Mouse (Mus musculus) stomach, embryonic 14.5 days (tissue): ENCODE data around the gene Ccdc96. TPM values are rescaled to one million over a fixed set of nuclear protein-coding genes. Genes with fewer than 3 reads are reported as not detected.

ENCODE experiments used
- ATAC-seq: fragments of 200-750 bp; cut with Nextera tagmentation; 2 replicates; pipeline ENCODE4 v1.8.0; 2017; ENCODE audit warnings: low read depth, moderate TSS enrichment; ENCODE audit not compliant: insufficient number of reproducible peaks, insufficient read depth, low FRiP score
- H3K27ac ChIP-seq: fragments of 300-500 bp; sonication (generic); 2 replicates; pipeline ENCODE4 v1.5.1; 2014; ENCODE audit warnings: mild to moderate bottlenecking, low read length, moderate library complexity, mixed read lengths
- H3K27me3 ChIP-seq: fragments of 300-500 bp; sonication (generic); 2 replicates; pipeline ENCODE4 v1.6.1; 2014; ENCODE audit warnings: low read length, control low read depth, mixed read lengths; ENCODE audit not compliant: control insufficient read depth, insufficient read depth
- H3K36me3 ChIP-seq: fragments of 300-500 bp; sonication (generic); 2 replicates; pipeline ENCODE4 v1.6.1; 2014; ENCODE audit warnings: mild to moderate bottlenecking, control low read depth, low read length, moderate library complexity, mixed read lengths; ENCODE audit not compliant: control insufficient read depth, insufficient read depth
- H3K4me1 ChIP-seq: fragments of 300-500 bp; sonication (generic); 2 replicates; pipeline ENCODE4 v1.6.1; 2014; ENCODE audit warnings: low read length, control low read depth, mixed read lengths; ENCODE audit not compliant: control insufficient read depth, insufficient read depth
- H3K4me2 ChIP-seq: fragments of 300-500 bp; sonication (generic); replicated peaks from 2 replicates; pipeline ENCODE4 v1.6.1; 2014; ENCODE audit warnings: low read depth, low read length, control low read depth
- H3K4me3 ChIP-seq: fragments of 300-500 bp; sonication (generic); 2 replicates; pipeline ENCODE4 v1.5.1; 2014; ENCODE audit warnings: low read depth, low read length, control low read depth
- H3K9ac ChIP-seq: fragments of 300-500 bp; sonication (generic); replicated peaks from 2 replicates; pipeline ENCODE4 v1.6.1; 2014; ENCODE audit warnings: low read depth, mild to moderate bottlenecking, control low read depth, low read length, moderate library complexity, mixed read lengths
- H3K9me3 ChIP-seq: fragments of 300-500 bp; sonication (generic); 2 replicates; pipeline ENCODE4 v1.6.1; 2016; ENCODE audit warnings: low read depth, low read length, control low read depth; ENCODE audit not compliant: control insufficient read depth
- WGBS: fragments of 180-500 bp; shearing (Covaris S2); extraction: QIAGEN DNeasy Blood & Tissue Kit; methylation state at CpG from one replicate; pipeline ENCODE4 v1.1.7; 2014; 5-methylcytosine and 5-hydroxymethylcytosine counted together
- polyA plus RNA-seq: library from polyadenylated mRNA; unstranded; fragments of >200 nt; fragmentation: Nextera tagmentation; extraction: Ambion mirVana; gene quantifications from 2 replicates; pipeline ENCODE4 v1.2.1, GENCODE M21; 2014

The Ccdc96 gene
- polyA plus RNA-seq, 1 experiment from 2014 or later, result 0.38 TPM

GRCm38 (mm10) chr5:36451119-36451518 is 33.3 kb upstream of the Ccdc96 start:
- H3K36me3 ChIP-seq, result no peaks in the 10 kb centered on the region
- H3K9me3 ChIP-seq, result no peaks in the 10 kb centered on the region
- peak; percentile 42; the same call in 1 of the 2 replicates for ATAC-seq
- no peak overlapping the region for H3K4me2 ChIP-seq
- no peaks in the 10 kb centered on the region for H3K4me1 ChIP-seq
- no peaks in the 10 kb centered on the region for H3K27me3 ChIP-seq
- no peak overlapping the region for H3K4me3 ChIP-seq
- no peak overlapping the region for H3K9ac ChIP-seq
- WGBS, result 26% methylated on average over 10 of the region's 10 CpGs
- no peak overlapping the region for H3K27ac ChIP-seq

- H3K27me3 ChIP-seq, result no peaks in the 10 kb centered on the region
- H3K4me2 ChIP-seq, result no peak overlapping the region
- H3K9ac ChIP-seq, result no peak overlapping the region
- no peaks in the 10 kb centered on the region for H3K36me3 ChIP-seq
- 72% methylated on average over 10 of the region's 10 CpGs for WGBS
- H3K4me3 ChIP-seq, result no peak overlapping the region
- no peaks in the 10 kb centered on the region for H3K4me1 ChIP-seq
- H3K27ac ChIP-seq, result no peak overlapping the region
- ATAC-seq, result no peak
- H3K9me3 ChIP-seq, result no peaks in the 10 kb centered on the region
These were observed 32.5 kb upstream of the Ccdc96 start for GRCm38 (mm10) chr5:36451872-36452389.

GRCm38 (mm10) chr5:36452821-36453220 is 31.6 kb upstream of the Ccdc96 start:
- Histone ChIP-seq H3K4me1 (no peaks in the 10 kb centered on the region), H3K4me3 (no peak overlapping the region), H3K27ac (no peak overlapping the region), H3K4me2 (no peak overlapping the region), H3K27me3 (no peaks in the 10 kb centered on the region), H3K9me3 (no peaks in the 10 kb centered on the region), H3K9ac (no peak overlapping the region), H3K36me3 (no peaks in the 10 kb centered on the region)
- 82% methylated on average over 6 of the region's 6 CpGs for WGBS
- no peak for ATAC-seq

DNA sequence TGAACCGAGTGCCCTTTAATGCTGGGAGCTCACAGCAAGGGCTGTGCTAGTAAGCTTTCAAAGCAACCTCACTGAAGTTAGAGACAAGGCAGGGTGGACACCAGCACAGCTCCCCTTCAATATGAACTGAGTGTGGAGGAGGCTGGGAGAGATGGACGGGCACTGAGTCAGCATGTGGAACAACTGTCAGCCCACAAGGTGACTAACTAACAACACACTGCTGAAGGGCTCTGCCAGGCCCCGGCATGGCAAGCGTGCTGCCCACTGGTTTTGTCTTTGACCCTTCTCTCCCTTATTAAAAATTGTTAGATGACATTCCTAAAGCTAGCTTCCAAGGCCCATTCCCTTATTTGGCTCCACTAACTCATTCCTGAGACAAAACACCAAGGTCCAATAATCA is 26.7 kb upstream of the Ccdc96 start:
- Histone ChIP-seq H3K36me3 (no peaks in the 10 kb centered on the region), H3K4me1 (no peaks in the 10 kb centered on the region), H3K4me3 (no peak overlapping the region), H3K4me2 (no peak overlapping the region), H3K27ac (no peak overlapping the region), H3K9me3 (no peaks in the 10 kb centered on the region), H3K27me3 (no peaks in the 10 kb centered on the region), H3K9ac (no peak overlapping the region)
- WGBS, result 76% methylated on average over 4 of the region's 4 CpGs
- ATAC-seq, result no peak

DNA sequence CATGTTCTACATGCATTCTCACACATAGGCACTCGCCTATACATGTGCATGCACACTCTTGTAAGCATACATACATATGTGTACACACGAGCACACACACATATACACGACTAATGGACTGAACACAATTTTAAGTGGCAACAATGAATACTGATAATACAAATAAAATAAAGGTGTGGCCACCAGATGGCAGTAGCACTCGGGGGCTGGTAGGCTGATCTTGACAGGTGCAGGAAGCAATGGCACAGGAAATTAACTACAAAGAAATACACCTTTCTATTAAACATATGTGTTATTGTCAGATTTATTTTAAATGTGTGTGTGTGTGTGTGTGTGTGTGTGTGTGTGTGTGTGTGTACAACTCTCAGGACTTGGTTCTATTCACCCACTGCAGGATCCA is 25.5 kb upstream of the Ccdc96 start:
- Histone ChIP-seq H3K4me1 (0 out of 2 replicates have a peak, but pooled peaks cover under 1% of the 10 kb centered on the region), H3K36me3 (no peaks in the 10 kb centered on the region), H3K9me3 (no peaks in the 10 kb centered on the region), H3K27ac (no peak overlapping the region), H3K4me3 (no peak overlapping the region), H3K27me3 (no peaks in the 10 kb centered on the region), H3K4me2 (no peak overlapping the region), H3K9ac (no peak overlapping the region)
- no peak for ATAC-seq
- 11% methylated on average over 4 of the region's 4 CpGs for WGBS

DNA sequence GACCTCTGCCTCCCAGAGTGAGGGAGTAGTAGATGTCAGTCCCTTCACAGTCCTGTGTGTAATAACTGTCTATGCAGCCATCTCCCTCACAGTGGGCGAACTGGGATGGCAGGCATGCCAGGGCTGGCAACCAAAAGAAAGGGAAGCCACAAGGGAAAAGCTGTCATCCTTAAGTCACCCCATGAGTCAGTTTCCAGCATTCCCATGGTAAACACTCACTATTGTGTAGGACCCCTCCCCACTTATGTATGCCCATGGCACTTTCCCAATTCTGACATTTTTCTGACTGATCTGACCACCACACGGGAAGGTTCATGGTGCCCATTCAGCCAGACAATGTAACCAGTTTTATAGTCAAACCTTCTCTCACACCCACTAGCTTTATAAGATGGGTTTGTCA is 23.7 kb upstream of the Ccdc96 start:
- Histone ChIP-seq H3K4me3 (no peak overlapping the region), H3K4me1 (peaks cover 6% of the 10 kb centered on the region; the same call in 1 of the 2 replicates), H3K27me3 (no peaks in the 10 kb centered on the region), H3K9me3 (no peaks in the 10 kb centered on the region), H3K4me2 (no peak overlapping the region), H3K27ac (no peak overlapping the region), H3K36me3 (no peaks in the 10 kb centered on the region), H3K9ac (no peak overlapping the region)
- WGBS, result 89% methylated on average over 2 of the region's 2 CpGs
- no peak for ATAC-seq

DNA sequence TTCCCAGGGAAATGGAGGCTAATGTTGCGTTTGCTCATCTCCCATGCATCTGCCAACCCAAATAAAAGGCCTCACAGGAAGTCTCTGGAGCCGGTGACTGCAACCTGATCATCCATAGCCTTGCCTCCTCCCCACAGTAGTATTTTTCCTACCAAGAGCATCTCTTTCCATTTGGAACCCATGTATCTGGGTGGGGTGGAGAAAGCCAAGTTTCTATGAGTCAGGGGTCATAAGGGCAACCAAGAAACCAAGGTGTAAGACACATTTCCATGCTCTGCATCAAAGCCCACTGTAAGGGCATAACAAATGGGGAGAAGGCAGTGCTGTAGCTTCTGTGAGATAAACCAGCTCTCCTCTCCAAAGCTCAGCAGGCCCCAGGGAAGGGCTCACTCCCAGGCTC is 23.2 kb upstream of the Ccdc96 start:
- Histone ChIP-seq H3K4me2 (no peak overlapping the region), H3K27ac (no peak overlapping the region), H3K27me3 (no peaks in the 10 kb centered on the region), H3K4me1 (peaks cover 11% of the 10 kb centered on the region; the same call in 1 of the 2 replicates), H3K9me3 (no peaks in the 10 kb centered on the region), H3K4me3 (no peak overlapping the region), H3K9ac (no peak overlapping the region), H3K36me3 (no peaks in the 10 kb centered on the region)
- 44% methylated on average over 2 of the region's 2 CpGs for WGBS
- ATAC-seq, result no peak

DNA sequence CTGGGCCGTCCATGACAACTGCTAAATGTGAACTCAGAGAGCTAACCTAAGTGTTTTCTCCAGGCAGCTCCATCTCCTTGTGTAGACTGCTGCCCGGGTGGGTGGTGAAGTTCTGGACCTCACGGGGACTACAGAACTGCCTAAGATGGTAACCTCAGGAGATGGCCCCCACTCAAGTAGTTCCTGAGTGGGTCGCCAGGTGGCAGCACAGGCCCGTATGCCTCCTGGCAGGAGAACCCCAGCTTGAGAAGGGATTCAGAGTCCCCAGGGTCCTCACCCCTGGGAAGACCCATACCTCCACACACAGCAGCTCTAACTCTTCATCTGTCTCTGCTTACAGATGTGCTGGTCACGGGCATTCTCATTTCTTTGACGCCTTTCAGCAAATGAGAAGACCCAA is 21.6 kb upstream of the Ccdc96 start:
- Histone ChIP-seq H3K4me2 (no peak overlapping the region), H3K36me3 (no peaks in the 10 kb centered on the region), H3K9me3 (no peaks in the 10 kb centered on the region), H3K27me3 (no peaks in the 10 kb centered on the region), H3K4me3 (no peak overlapping the region), H3K4me1 (peaks cover 11% of the 10 kb centered on the region; the same call in 1 of the 2 replicates), H3K27ac (no peak overlapping the region), H3K9ac (no peak overlapping the region)
- 15% methylated on average over 7 of the region's 7 CpGs for WGBS
- ATAC-seq, result no peak

- Histone ChIP-seq H3K4me1 (peaks cover 11% of the 10 kb centered on the region; the same call in 1 of the 2 replicates), H3K27ac (no peak overlapping the region), H3K27me3 (no peaks in the 10 kb centered on the region), H3K4me2 (no peak overlapping the region), H3K4me3 (no peak overlapping the region), H3K9me3 (no peaks in the 10 kb centered on the region), H3K9ac (no peak overlapping the region), H3K36me3 (no peaks in the 10 kb centered on the region)
- ATAC-seq, result no peak
- 60% methylated on average over 5 of the region's 5 CpGs for WGBS
These were observed 21.0 kb upstream of the Ccdc96 start for GRCm38 (mm10) chr5:36463391-36463790.
